Mouse (Mus musculus): Measurements from ENCODE around the gene Jtb. TPM values are rescaled to one million over a fixed set of nuclear protein-coding genes. Genes with fewer than 3 reads are reported as not detected.
A peak's percentile ranks its signal among the peaks of the same experiment; 100 is the strongest.

Jtb gene
- total and polyA plus RNA-seq, 3 experiments = 103 to 107 TPM; not detected in 1

DNA sequence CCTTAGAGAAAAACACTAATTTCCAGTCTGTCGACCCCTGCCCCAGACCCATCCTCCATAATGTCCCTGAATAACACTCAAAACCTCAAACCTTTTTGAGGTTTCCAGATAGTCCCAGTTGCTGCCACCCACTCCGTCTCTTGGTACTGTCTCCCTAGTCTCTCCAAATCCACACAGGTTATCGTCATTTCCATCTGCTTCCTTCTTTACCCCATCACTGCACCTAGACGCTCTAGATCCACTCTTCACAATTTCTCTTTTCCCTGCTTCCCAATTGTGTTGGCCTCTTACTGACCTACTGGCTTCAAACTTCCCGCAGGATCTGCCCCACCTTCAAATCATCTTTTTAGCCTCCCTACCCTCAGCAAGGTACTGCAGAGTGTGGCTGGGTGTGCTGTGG lies 10.3 kb upstream of the Jtb start:
- Histone ChIP-seq H3K27me3 (ENCODE audit: control insufficient read depth in 1 of 2, insufficient read depth in 2 of 2, low read length in 2 of 2) (no peaks in the 10 kb centered on the region), H3K79me2 (ENCODE audit: control insufficient read depth, insufficient read depth, low read length, poor library complexity) (no peaks in the 10 kb centered on the region), H3K4me1 (ENCODE audit: control insufficient read depth in 1 of 2, insufficient read depth in 2 of 2, low read length in 2 of 2) (peaks cover 21 to 22% of the 10 kb centered on the region in 2 experiments), H3K9ac (ENCODE audit: control insufficient read depth, low read depth, low read length, poor library complexity, severe bottlenecking) (no peak overlapping the region), H3K27ac (ENCODE audit: control insufficient read depth, low read depth, low read length) (no peak overlapping the region), H3K4me3 (ENCODE audit: control insufficient read depth in 1 of 2, insufficient read depth in 1 of 2, low read depth in 2 of 2, low read length in 2 of 2) (peak overlapping the region; percentile 2 to 93; a peak in 3 of 4 replicates), H3K9me3 (replicated peaks; ENCODE audit: insufficient read depth, low read length) (no peaks in the 10 kb centered on the region), H3K36me3 (ENCODE audit: control insufficient read depth in 1 of 2, insufficient read depth in 2 of 2, low read length in 2 of 2) (peaks cover 0 to 18% of the 10 kb centered on the region in 2 experiments; a peak in 2 of 4 replicates)
- peak; percentile 60 for DNase-seq (ENCODE audit: low read depth, low spot score)
- TF ChIP-seq TAL1 (IDR thresholded peaks at IDR 0.05; ENCODE audit: low read length) = peak; percentile 59
- no peak for TF ChIP-seq JUND (IDR thresholded peaks at IDR 0.05; ENCODE audit: low read depth, low read length)
- TF ChIP-seq CHD2 (IDR thresholded peaks at IDR 0.05; ENCODE audit: low read length) = no peak
- TF ChIP-seq MYC (IDR thresholded peaks at IDR 0.05; ENCODE audit: low read depth, low read length) = no peak
- no peak for TF ChIP-seq NELFE (IDR thresholded peaks at IDR 0.05; ENCODE audit: low read depth, low read length)
- no peak for TF ChIP-seq TBP (IDR thresholded peaks at IDR 0.05; ENCODE audit: low read depth, low read length)
- no peak for TF ChIP-seq BHLHE40 (IDR thresholded peaks at IDR 0.05; ENCODE audit: borderline replicate concordance, low read depth, low read length)
- peak; percentile 38; the same call in 1 of the 2 replicates for TF ChIP-seq TCF12 (IDR thresholded peaks at IDR 0.05; ENCODE audit: low read depth, low read length)
- no peak for TF ChIP-seq KAT2A (conservative IDR thresholded peaks at IDR 0.05; ENCODE audit: low read depth, low read length)
- no peak for TF ChIP-seq GABPA (IDR thresholded peaks at IDR 0.05; ENCODE audit: low read depth, low read length)
- no peak for TF ChIP-seq MAFK (IDR thresholded peaks at IDR 0.05; ENCODE audit: borderline replicate concordance, low read depth, low read length)
- TF ChIP-seq ZNF384 (IDR thresholded peaks at IDR 0.05; ENCODE audit: low read depth, low read length) = no peak
- TF ChIP-seq CTCF (IDR thresholded peaks at IDR 0.05 in 2 of 3, conservative IDR thresholded peaks at IDR 0.05 in 1 of 3; ENCODE audit: control insufficient read depth in 1 of 3, insufficient read depth in 1 of 3, low read depth in 2 of 3, low read length in 3 of 3, poor library complexity in 1 of 3, severe bottlenecking in 1 of 3) = no peak
- TF ChIP-seq E2F4 (IDR thresholded peaks at IDR 0.05; ENCODE audit: borderline replicate concordance, low read depth, low read length) = no peak
- TF ChIP-seq ZC3H11A (IDR thresholded peaks at IDR 0.05; ENCODE audit: low read depth, low read length) = no peak
- peak; percentile 37 to 44 for TF ChIP-seq EP300 (IDR thresholded peaks at IDR 0.05; ENCODE audit: low read depth in 1 of 2, low read length in 2 of 2)
- no peak for TF ChIP-seq SMC3 (IDR thresholded peaks at IDR 0.05; ENCODE audit: low read depth, low read length)
- no peak for TF ChIP-seq MEF2A (IDR thresholded peaks at IDR 0.05; ENCODE audit: extremely low read depth, insufficient replicate concordance, low read depth, low read length, poor library complexity, severe bottlenecking)
- TF ChIP-seq ELF1 (IDR thresholded peaks at IDR 0.05; ENCODE audit: low read depth, low read length) = no peak
- TF ChIP-seq USF2 (IDR thresholded peaks at IDR 0.05; ENCODE audit: borderline replicate concordance in 1 of 2, insufficient read depth in 1 of 2, low read depth in 1 of 2, low read length in 2 of 2) = no peak
- TF ChIP-seq GATA1 (IDR thresholded peaks at IDR 0.05; ENCODE audit: low read depth, low read length) = peak; percentile 30; the same call in 1 of the 2 replicates
- TF ChIP-seq USF1 (IDR thresholded peaks at IDR 0.05; ENCODE audit: low read depth, low read length) = no peak
- no peak; the same call in 1 of the 2 replicates for TF ChIP-seq SIN3A (IDR thresholded peaks at IDR 0.05; ENCODE audit: low read length)
- no peak for TF ChIP-seq UBTF (IDR thresholded peaks at IDR 0.05; ENCODE audit: borderline replicate concordance, insufficient read depth, low read depth, low read length)
- no peak for TF ChIP-seq POLR2A (IDR thresholded peaks at IDR 0.05; ENCODE audit: control insufficient read depth in 1 of 2, insufficient read depth in 1 of 2, low read depth in 1 of 2, low read length in 2 of 2, poor library complexity in 1 of 2)
- no peak for TF ChIP-seq ZMIZ1 (IDR thresholded peaks at IDR 0.05; ENCODE audit: low read depth, low read length)
- no peak for TF ChIP-seq MAX (IDR thresholded peaks at IDR 0.05; ENCODE audit: low read length)
- no peak for TF ChIP-seq MAZ (IDR thresholded peaks at IDR 0.05; ENCODE audit: low read depth, low read length)
- no peak for TF ChIP-seq HCFC1 (IDR thresholded peaks at IDR 0.05; ENCODE audit: low read depth, low read length)
- TF ChIP-seq ETS1 (IDR thresholded peaks at IDR 0.05; ENCODE audit: low read depth, low read length) = peak; percentile 27; the same call in 1 of the 2 replicates
- TF ChIP-seq CHD1 (IDR thresholded peaks at IDR 0.05; ENCODE audit: low read depth, low read length) = no peak
- TF ChIP-seq POLR2AphosphoS2 (IDR thresholded peaks at IDR 0.05; ENCODE audit: low read length) = no peak
- no peak for TF ChIP-seq MYB (IDR thresholded peaks at IDR 0.05; ENCODE audit: low read depth, low read length)
- no peak for TF ChIP-seq NRF1 (IDR thresholded peaks at IDR 0.05; ENCODE audit: insufficient read depth, low read depth, low read length, poor library complexity, severe bottlenecking)
- no peak for TF ChIP-seq ZKSCAN1 (IDR thresholded peaks at IDR 0.05; ENCODE audit: low read depth, low read length)
- TF ChIP-seq POLR2AphosphoS5 (IDR thresholded peaks at IDR 0.05; ENCODE audit: borderline replicate concordance, low read depth, low read length) = no peak
- TF ChIP-seq RAD21 (IDR thresholded peaks at IDR 0.05; ENCODE audit: low read depth, low read length) = no peak
- peak; percentile 57 for TF ChIP-seq RCOR1 (IDR thresholded peaks at IDR 0.05; ENCODE audit: low read depth, low read length)
